Mouse (Mus musculus) embryonic facial prominence, embryonic 11.5 days (tissue): Measurements from ENCODE around the gene Cep89. TPM values are rescaled to one million over a fixed set of nuclear protein-coding genes. Genes with fewer than 3 reads are reported as not detected.

Source experiments
- ATAC-seq: fragments of 200-750 bp; cut with Nextera tagmentation; replicated peaks from 2 replicates; pipeline ENCODE4 v1.8.0; 2017; ENCODE audit warnings: low read depth; ENCODE audit not compliant: insufficient number of reproducible peaks, low FRiP score, low TSS enrichment
- DNase-seq: peaks from one replicate; pipeline ENCODE4 v3.0.0-alpha.2; 2015; ENCODE audit warnings: low spot score
- H3K27ac ChIP-seq: fragments of 300-500 bp; sonication (generic); replicated peaks from 2 replicates; pipeline ENCODE4 v1.5.1; 2014; ENCODE audit warnings: mild to moderate bottlenecking, low read depth, low read length, control low read depth
- H3K27me3 ChIP-seq: fragments of 300-500 bp; sonication (generic); 2 replicates; pipeline ENCODE4 v1.6.1; 2014; ENCODE audit warnings: mild to moderate bottlenecking, low read length, moderate library complexity, mixed read lengths; ENCODE audit not compliant: control insufficient read depth, insufficient read depth
- H3K36me3 ChIP-seq: fragments of 300-500 bp; sonication (generic); replicated peaks from 2 replicates; pipeline ENCODE4 v1.6.1; 2014; ENCODE audit warnings: low read depth, mild to moderate bottlenecking, low read length, moderate library complexity, mixed read lengths; ENCODE audit not compliant: control insufficient read depth, insufficient read depth
- H3K4me1 ChIP-seq: fragments of 300-500 bp; sonication (generic); 2 replicates; pipeline ENCODE4 v1.6.1; 2014; ENCODE audit warnings: low read length, mixed read lengths; ENCODE audit not compliant: control insufficient read depth, insufficient read depth
- H3K4me2 ChIP-seq: fragments of 300-500 bp; sonication (generic); 2 replicates; pipeline ENCODE4 v1.6.1; 2014; ENCODE audit warnings: low read depth, mild to moderate bottlenecking, control low read depth, low read length, moderate library complexity
- H3K4me3 ChIP-seq: fragments of 300-500 bp; sonication (generic); 2 replicates; pipeline ENCODE4 v1.5.1; 2014; ENCODE audit warnings: low read depth, low read length, control low read depth
- H3K9ac ChIP-seq: fragments of 300-500 bp; sonication (generic); replicated peaks from 2 replicates; pipeline ENCODE4 v1.6.1; 2014; ENCODE audit warnings: mild to moderate bottlenecking, control low read depth, low read length
- H3K9me3 ChIP-seq: fragments of 300-500 bp; sonication (generic); replicated peaks from 2 replicates; pipeline ENCODE4 v1.6.1; 2016; ENCODE audit warnings: mild to moderate bottlenecking, low read length, inconsistent platforms, mixed read lengths; ENCODE audit not compliant: control insufficient read depth
- whole genome bisulfite sequencing: fragments of 180-500 bp; shearing (Covaris S2); extraction: QIAGEN DNeasy Blood & Tissue Kit; methylation state at CpG from one replicate; pipeline ENCODE4 v1.1.7; 2014; 5-methylcytosine and 5-hydroxymethylcytosine counted together
- polyA plus RNA-seq: library from polyadenylated mRNA; unstranded; fragments of >200 nt; fragmentation: Nextera tagmentation; extraction: Ambion mirVana; gene quantifications from 2 replicates; pipeline ENCODE4 v1.2.1, GENCODE M21; 2014

Cep89 gene
- polyA plus RNA-seq, 1 experiment from 2014 or later = 37.5 TPM

DNA sequence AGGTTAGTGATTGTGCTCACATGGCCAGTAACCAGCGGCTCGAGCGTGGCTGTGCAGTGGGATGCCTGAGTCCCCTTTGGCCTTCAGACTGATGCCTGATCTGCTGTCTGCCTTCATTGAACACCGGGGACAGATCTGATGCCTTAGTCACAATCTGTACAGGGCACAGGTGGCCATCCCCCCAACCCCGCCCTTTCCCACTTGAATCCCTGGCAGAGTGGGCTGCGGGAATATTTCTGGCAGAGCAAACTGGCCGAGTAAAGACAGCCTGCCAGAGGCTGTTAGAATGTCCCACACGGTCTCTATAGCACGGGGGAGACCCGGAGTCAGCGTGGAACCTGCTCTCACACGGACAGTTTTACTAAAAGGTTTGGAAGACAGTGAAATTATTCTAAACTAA lies 39.2 kb upstream of the Cep89 start:
- WGBS = 88% methylated on average over 12 of the region's 12 CpGs
- no peaks in the 10 kb centered on the region for H3K4me1 ChIP-seq
- H3K27ac ChIP-seq = no peak overlapping the region
- no peak overlapping the region for H3K4me2 ChIP-seq
- no peaks in the 10 kb centered on the region for H3K36me3 ChIP-seq
- H3K27me3 ChIP-seq = no peaks in the 10 kb centered on the region
- no peak for ATAC-seq
- no peak for DNase-seq
- no peaks in the 10 kb centered on the region for H3K9me3 ChIP-seq
- H3K9ac ChIP-seq = no peak overlapping the region
- no peak overlapping the region for H3K4me3 ChIP-seq

DNA sequence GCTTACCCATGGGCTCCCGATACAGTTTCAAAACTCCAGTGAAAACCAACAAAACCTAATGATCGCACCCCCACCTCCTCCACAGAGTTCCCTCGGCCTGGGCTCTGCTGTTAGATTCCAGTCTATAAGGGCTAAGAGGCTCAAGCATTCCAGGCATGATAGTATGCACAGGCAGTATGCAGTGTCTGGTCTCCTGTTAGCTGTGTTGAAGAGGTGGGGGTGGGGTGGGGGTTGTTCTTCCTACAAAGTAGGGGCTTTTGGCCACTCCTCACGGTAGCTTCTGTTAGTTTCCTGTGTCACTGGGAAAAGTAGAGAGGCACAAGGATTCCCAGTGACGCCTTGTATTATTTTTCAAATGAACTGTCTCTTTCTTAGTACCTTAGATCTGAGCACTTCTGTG lies 34.6 kb upstream of the Cep89 start:
- Histone ChIP-seq H3K4me3 (no peak overlapping the region), H3K4me1 (no peaks in the 10 kb centered on the region), H3K27ac (no peak overlapping the region), H3K9me3 (no peaks in the 10 kb centered on the region), H3K9ac (no peak overlapping the region; the same call in 1 of the 2 replicates), H3K36me3 (no peaks in the 10 kb centered on the region), H3K27me3 (no peaks in the 10 kb centered on the region), H3K4me2 (no peak overlapping the region)
- 66% methylated on average over 5 of the region's 5 CpGs for WGBS
- no peak for ATAC-seq
- no peak for DNase-seq

DNA sequence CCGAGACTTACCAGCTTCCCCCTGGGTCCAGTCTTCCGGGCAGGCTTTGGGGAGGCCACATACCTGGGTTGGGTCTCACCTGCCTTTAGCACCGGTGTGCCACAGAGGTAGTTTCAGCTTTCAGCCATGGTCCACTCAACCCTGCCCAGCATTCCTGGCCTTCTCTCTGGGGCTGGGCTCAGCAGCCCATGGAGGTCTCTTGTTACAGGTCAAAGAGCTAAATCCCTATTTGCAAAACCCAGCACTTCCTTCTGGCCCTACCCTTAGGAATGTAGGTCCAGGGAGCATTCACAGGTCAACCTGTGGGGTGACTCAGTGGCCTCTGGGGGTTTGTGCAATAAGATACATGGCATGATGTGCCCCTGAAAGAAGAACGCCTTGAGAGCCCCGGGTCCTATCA lies 34.0 kb upstream of the Cep89 start:
- H3K36me3 ChIP-seq = no peaks in the 10 kb centered on the region
- H3K4me3 ChIP-seq = no peak overlapping the region
- H3K9me3 ChIP-seq = no peaks in the 10 kb centered on the region
- no peaks in the 10 kb centered on the region for H3K27me3 ChIP-seq
- 51% methylated on average over 5 of the region's 5 CpGs for WGBS
- H3K4me1 ChIP-seq = no peaks in the 10 kb centered on the region
- H3K9ac ChIP-seq = no peak overlapping the region
- H3K4me2 ChIP-seq = no peak overlapping the region
- DNase-seq (no peak), ATAC-seq (no peak)
- H3K27ac ChIP-seq = no peak overlapping the region

- peak; percentile 43 for DNase-seq
- Histone ChIP-seq H3K27me3 (no peaks in the 10 kb centered on the region), H3K36me3 (no peaks in the 10 kb centered on the region), H3K4me2 (no peak overlapping the region), H3K4me3 (no peak overlapping the region), H3K27ac (no peak overlapping the region), H3K4me1 (no peaks in the 10 kb centered on the region), H3K9ac (no peak overlapping the region), H3K9me3 (no peaks in the 10 kb centered on the region)
- 53% methylated on average over 12 of the region's 12 CpGs for WGBS
- ATAC-seq = no peak
Measured at GRCm38 (mm10) chr7:35365161-35365910, 31.5 kb upstream of the Cep89 start.

- H3K36me3 ChIP-seq = no peaks in the 10 kb centered on the region
- H3K4me3 ChIP-seq = no peak overlapping the region
- DNase-seq = no peak
- 36% methylated on average over 14 of the region's 14 CpGs for WGBS
- H3K9me3 ChIP-seq = no peaks in the 10 kb centered on the region
- no peak overlapping the region for H3K4me2 ChIP-seq
- ATAC-seq = no peak; the same call in 1 of the 2 replicates
- no peak overlapping the region for H3K27ac ChIP-seq
- H3K27me3 ChIP-seq = no peaks in the 10 kb centered on the region
- H3K9ac ChIP-seq = no peak overlapping the region
- H3K4me1 ChIP-seq = no peaks in the 10 kb centered on the region
Measured at GRCm38 (mm10) chr7:35371096-35371495, 25.7 kb upstream of the Cep89 start.

GRCm38 (mm10) chr7:35372483-35373017 lies 24.3 kb upstream of the Cep89 start:
- Histone ChIP-seq H3K27ac (no peak overlapping the region), H3K27me3 (no peaks in the 10 kb centered on the region), H3K4me1 (no peaks in the 10 kb centered on the region), H3K4me2 (no peak overlapping the region), H3K9ac (no peak overlapping the region), H3K9me3 (no peaks in the 10 kb centered on the region), H3K36me3 (no peaks in the 10 kb centered on the region), H3K4me3 (no peak overlapping the region)
- DNase-seq (no peak), ATAC-seq (no peak)
- 93% methylated on average over 14 of the region's 14 CpGs for WGBS

DNA sequence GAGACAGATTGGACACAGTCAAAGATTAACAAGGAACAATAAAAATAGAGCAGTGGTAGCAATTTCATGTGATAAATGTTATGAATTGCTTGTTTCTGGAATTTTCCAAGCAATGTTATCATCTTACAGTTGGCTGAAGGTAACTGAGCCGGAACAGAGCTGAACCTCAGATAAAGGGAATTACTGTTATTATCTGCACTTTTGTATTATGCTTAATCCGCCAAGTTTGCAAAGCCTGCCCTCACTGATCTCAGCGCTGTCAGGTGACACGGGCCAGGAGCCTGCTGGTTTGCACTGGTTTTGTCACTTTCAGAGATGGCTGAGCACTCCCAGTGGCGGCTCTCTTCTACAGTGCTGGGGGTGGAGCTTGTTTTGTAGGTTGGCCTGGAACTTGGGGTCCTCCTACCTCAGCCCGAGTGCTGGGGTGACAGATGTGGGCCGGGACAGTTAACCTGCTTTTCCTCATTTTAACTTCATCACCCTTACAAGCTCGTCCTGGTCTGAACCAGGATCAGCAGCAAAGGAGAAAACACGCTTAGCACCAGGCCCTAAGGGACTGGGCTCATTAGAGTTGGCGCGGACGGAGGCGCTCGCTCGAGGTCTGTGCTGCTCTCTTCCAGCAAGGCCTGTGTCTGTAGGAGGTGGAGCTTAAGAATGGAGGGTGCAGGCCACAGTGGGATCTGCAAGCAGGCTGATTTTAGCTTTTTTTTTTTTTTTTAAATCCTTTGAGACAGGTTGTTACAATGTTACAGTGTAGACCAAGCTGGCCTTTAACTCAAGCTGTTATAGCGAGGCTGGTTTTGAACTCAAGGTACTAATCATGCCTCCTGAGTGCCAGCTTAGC lies 23.5 kb upstream of the Cep89 start:
- WGBS = 67% methylated on average over 16 of the region's 16 CpGs
- DNase-seq (no peak), ATAC-seq (no peak)
- no peak overlapping the region for H3K4me2 ChIP-seq
- no peaks in the 10 kb centered on the region for H3K36me3 ChIP-seq
- H3K27ac ChIP-seq = no peak overlapping the region
- no peak overlapping the region for H3K4me3 ChIP-seq
- no peaks in the 10 kb centered on the region for H3K4me1 ChIP-seq
- H3K9ac ChIP-seq = no peak overlapping the region
- no peaks in the 10 kb centered on the region for H3K27me3 ChIP-seq
- H3K9me3 ChIP-seq = no peaks in the 10 kb centered on the region

DNA sequence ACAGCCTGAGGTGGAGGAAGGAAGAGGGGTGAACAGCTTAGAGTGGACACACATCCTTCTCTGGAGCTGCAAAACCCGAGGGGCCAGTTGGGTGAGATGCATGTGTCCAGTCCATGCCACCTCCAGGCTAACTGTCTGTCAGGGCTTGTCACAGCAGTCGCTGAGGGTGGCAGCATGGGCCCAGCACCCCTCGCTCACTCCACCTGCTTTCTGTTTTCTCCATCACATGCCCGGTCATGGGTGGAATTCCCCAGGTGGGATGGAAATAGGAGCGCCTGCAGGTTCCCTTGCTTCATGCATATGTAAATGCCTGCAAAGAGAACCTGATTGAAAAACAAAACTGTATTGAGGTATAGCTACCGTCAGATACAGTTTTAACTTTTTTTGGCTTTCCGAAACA lies 22.6 kb upstream of the Cep89 start:
- Histone ChIP-seq H3K4me3 (no peak overlapping the region), H3K9ac (no peak overlapping the region), H3K9me3 (no peaks in the 10 kb centered on the region), H3K27ac (no peak overlapping the region), H3K27me3 (no peaks in the 10 kb centered on the region), H3K36me3 (no peaks in the 10 kb centered on the region), H3K4me1 (no peaks in the 10 kb centered on the region), H3K4me2 (no peak overlapping the region)
- 89% methylated on average over 7 of the region's 7 CpGs for WGBS
- ATAC-seq = no peak
- no peak for DNase-seq
